Mouse (Mus musculus) CH12.LX (cell line): Measurements from ENCODE around the gene Rybp.

Experiments used
- CTCF ChIP-seq, 2 experiments: IDR thresholded peaks in 1 of 2; conservative IDR thresholded peaks in 1 of 2; 2 replicates each; pipeline ENCODE4 v1.5.1; 2011 to 2012; ENCODE audit warnings: low read depth in 2 of 2, low read length in 2 of 2, improper control_type of control experiment in 1 of 2, inconsistent platforms in 1 of 2, mild to moderate bottlenecking in 1 of 2, moderate library complexity in 1 of 2
- EP300 ChIP-seq: IDR thresholded peaks from 2 replicates; pipeline ENCODE4 v1.6.1; 2011; ENCODE audit warnings: low read length, improper control_type of control experiment
- USF1 ChIP-seq: IDR thresholded peaks from 2 replicates; pipeline ENCODE4 v1.6.1; 2014; ENCODE audit warnings: low read depth, mild to moderate bottlenecking, inconsistent platforms, low read length, improper control_type of control experiment

DNA sequence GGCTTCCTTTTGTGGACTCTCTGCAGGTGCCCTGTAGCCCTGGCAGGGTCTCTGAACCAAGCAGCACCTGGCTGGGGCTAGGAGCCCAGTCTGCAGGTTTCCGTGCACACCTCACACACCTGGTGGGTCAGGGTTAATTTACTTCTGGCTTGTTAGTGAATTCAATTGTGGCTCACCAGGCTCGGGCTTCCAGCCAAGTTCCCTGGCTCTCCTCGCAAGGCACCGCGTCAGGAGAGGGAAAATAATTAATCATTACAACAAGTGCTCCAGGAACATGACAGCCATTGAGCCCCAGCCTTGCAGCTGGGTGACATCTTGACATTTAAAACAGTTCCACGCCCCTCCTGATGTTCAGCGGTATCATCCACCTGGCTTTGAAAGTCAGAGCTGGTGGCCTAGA, 82.8 kb downstream of the Rybp start:
- TF ChIP-seq USF1, result no peak
- TF ChIP-seq EP300, result no peak
- TF ChIP-seq CTCF (conservative IDR thresholded peaks at IDR 0.05 in 1 of 2, IDR thresholded peaks at IDR 0.05 in 1 of 2; ENCODE audit: low read depth in 2 of 2, low read length in 2 of 2), result no peak
